Mouse (Mus musculus): ENCODE measurements around the gene Inpp5a. TPM values are rescaled to one million over a fixed set of nuclear protein-coding genes. Genes with fewer than 3 reads are reported as not detected.

Inpp5a gene
- total and polyA plus RNA-seq, 2 experiments from 2014 or later = 43.4 to 65.2 TPM

GRCm38 (mm10) chr7:139361799-139362198 lies 27.1 kb upstream of the Inpp5a start:
- ATAC-seq (ENCODE audit: insufficient read depth, low read depth) (no peak), DNase-seq (ENCODE audit: low spot score) (no peak)
- H3K9me3 ChIP-seq (replicated peaks; ENCODE audit: control insufficient read depth, low read length) = no peaks in the 10 kb centered on the region
- peaks cover 52% of the 10 kb centered on the region for H3K4me1 ChIP-seq (ENCODE audit: control insufficient read depth, insufficient read depth)
- no peaks in the 10 kb centered on the region for H3K36me3 ChIP-seq (replicated peaks; ENCODE audit: control insufficient read depth, insufficient read depth, low read length)
- no peak overlapping the region for H3K27ac ChIP-seq (ENCODE audit: low read depth)
- no peak overlapping the region for H3K9ac ChIP-seq (replicated peaks; ENCODE audit: low read depth, low read length)
- H3K27me3 ChIP-seq (ENCODE audit: control insufficient read depth, insufficient read depth, low read length) = no peaks in the 10 kb centered on the region
- no peak overlapping the region for H3K4me3 ChIP-seq (ENCODE audit: low read depth, low read length)
- TF ChIP-seq CTCF (IDR thresholded peaks at IDR 0.05; ENCODE audit: low read depth) (no peak), EP300 (IDR thresholded peaks at IDR 0.05; ENCODE audit: low read depth) (no peak)
- WGBS = 85% methylated on average over 5 of the region's 5 CpGs
- H3K4me2 ChIP-seq (ENCODE audit: low read depth, low read length) = no peak overlapping the region

DNA sequence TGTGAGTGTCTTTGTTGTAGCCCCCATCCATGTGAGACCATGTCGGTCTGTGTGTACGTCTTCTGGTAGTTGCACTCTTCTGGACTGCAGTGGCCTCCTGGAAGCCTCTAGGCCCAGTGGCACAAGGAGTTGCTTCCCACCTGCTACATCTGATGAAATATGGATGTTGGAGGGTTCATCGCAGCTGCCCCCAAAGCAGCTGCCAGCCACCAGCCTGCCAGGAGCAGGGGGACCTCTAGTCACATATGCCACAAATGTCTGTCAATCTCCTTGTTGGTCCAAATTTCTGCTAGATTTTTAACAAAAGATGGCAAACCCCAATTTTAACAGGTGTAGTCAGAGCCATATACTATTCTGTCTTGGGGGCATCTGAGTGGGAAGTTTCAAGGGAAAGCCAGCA lies 26.4 kb upstream of the Inpp5a start:
- H3K27ac ChIP-seq (ENCODE audit: low read depth) = no peak overlapping the region
- no peaks in the 10 kb centered on the region for H3K36me3 ChIP-seq (replicated peaks; ENCODE audit: control insufficient read depth, insufficient read depth, low read length)
- H3K4me2 ChIP-seq (ENCODE audit: low read depth, low read length) = no peak overlapping the region
- no peaks in the 10 kb centered on the region for H3K27me3 ChIP-seq (ENCODE audit: control insufficient read depth, insufficient read depth, low read length)
- TF ChIP-seq CTCF (IDR thresholded peaks at IDR 0.05; ENCODE audit: low read depth) = no peak
- no peak for TF ChIP-seq EP300 (IDR thresholded peaks at IDR 0.05; ENCODE audit: low read depth)
- 95% methylated on average over 3 of the region's 3 CpGs for WGBS
- no peaks in the 10 kb centered on the region for H3K9me3 ChIP-seq (replicated peaks; ENCODE audit: control insufficient read depth, low read length)
- H3K4me1 ChIP-seq (ENCODE audit: control insufficient read depth, insufficient read depth) = peaks cover 60% of the 10 kb centered on the region
- no peak overlapping the region for H3K4me3 ChIP-seq (ENCODE audit: low read depth, low read length)
- no peak for DNase-seq (ENCODE audit: low spot score)
- no peak overlapping the region for H3K9ac ChIP-seq (replicated peaks; ENCODE audit: low read depth, low read length)
- ATAC-seq (ENCODE audit: insufficient read depth, low read depth) = no peak

DNA sequence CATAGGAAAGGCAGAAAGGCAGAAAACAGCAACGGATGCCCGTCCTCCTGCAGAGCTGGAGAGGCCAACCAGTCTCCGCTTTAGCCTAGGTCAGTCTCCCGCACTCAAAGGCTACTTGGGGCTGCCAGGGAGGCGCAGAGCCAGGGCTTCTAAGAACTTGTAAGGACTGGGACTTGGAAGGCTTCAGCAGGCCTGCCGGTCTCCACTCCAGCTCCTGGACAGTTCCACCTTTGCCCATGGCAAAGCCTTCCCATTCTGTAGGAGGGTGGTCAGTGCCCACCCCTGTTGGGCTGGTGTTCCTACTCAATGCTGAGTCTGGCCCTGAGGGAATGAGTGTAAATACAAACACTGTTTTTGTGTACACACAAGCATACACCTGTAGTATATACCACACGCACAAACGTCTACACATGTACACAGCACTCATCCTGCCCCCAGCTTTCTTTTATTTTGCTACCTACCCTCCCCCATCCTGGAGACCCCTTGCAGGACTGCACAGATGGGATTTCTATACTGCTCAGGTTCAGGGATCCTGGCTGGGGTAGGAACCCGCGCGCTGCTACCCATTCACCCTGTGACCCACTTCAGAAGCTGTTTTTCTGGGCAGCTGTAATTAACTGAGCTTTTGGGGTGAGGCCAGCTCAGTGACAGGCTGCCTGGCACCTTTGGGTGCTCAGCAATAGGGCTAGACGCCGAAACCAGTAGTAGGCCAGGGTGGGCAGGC lies 25.5 kb upstream of the Inpp5a start:
- ATAC-seq (ENCODE audit: insufficient read depth, low read depth) = peak; percentile 14
- Histone ChIP-seq H3K4me2 (ENCODE audit: low read depth, low read length) (peak overlapping the region; percentile 35; the same call in 1 of the 2 replicates), H3K4me1 (ENCODE audit: control insufficient read depth, insufficient read depth) (peaks cover 69% of the 10 kb centered on the region), H3K27me3 (ENCODE audit: control insufficient read depth, insufficient read depth, low read length) (no peaks in the 10 kb centered on the region), H3K4me3 (ENCODE audit: low read depth, low read length) (no peak overlapping the region), H3K36me3 (replicated peaks; ENCODE audit: control insufficient read depth, insufficient read depth, low read length) (no peaks in the 10 kb centered on the region), H3K9me3 (replicated peaks; ENCODE audit: control insufficient read depth, low read length) (no peaks in the 10 kb centered on the region), H3K9ac (replicated peaks; ENCODE audit: low read depth, low read length) (no peak overlapping the region), H3K27ac (ENCODE audit: low read depth) (peak overlapping the region; percentile 95)
- 42% methylated on average over 13 of the region's 13 CpGs for WGBS
- TF ChIP-seq EP300 (IDR thresholded peaks at IDR 0.05; ENCODE audit: low read depth) (no peak), CTCF (IDR thresholded peaks at IDR 0.05; ENCODE audit: low read depth) (no peak)
- no peak for DNase-seq (ENCODE audit: low spot score)

GRCm38 (mm10) chr7:139364005-139364557 lies 24.8 kb upstream of the Inpp5a start:
- WGBS = 4% methylated on average over 9 of the region's 9 CpGs
- Histone ChIP-seq H3K27ac (ENCODE audit: low read depth) (peak overlapping the region; percentile 95), H3K9me3 (replicated peaks; ENCODE audit: control insufficient read depth, low read length) (no peaks in the 10 kb centered on the region), H3K4me1 (ENCODE audit: control insufficient read depth, insufficient read depth) (peaks cover 75% of the 10 kb centered on the region), H3K9ac (replicated peaks; ENCODE audit: low read depth, low read length) (peak overlapping the region; percentile 31; the same call in 1 of the 2 replicates), H3K27me3 (ENCODE audit: control insufficient read depth, insufficient read depth, low read length) (no peaks in the 10 kb centered on the region), H3K4me2 (ENCODE audit: low read depth, low read length) (peak overlapping the region; percentile 35), H3K36me3 (replicated peaks; ENCODE audit: control insufficient read depth, insufficient read depth, low read length) (no peaks in the 10 kb centered on the region), H3K4me3 (ENCODE audit: low read depth, low read length) (no peak overlapping the region)
- DNase-seq (ENCODE audit: low spot score) = peak; percentile 93
- TF ChIP-seq CTCF (IDR thresholded peaks at IDR 0.05; ENCODE audit: low read depth) (no peak), EP300 (IDR thresholded peaks at IDR 0.05; ENCODE audit: low read depth) (peak; percentile 96)
- peak; percentile 88 for ATAC-seq (ENCODE audit: insufficient read depth, low read depth)

DNA sequence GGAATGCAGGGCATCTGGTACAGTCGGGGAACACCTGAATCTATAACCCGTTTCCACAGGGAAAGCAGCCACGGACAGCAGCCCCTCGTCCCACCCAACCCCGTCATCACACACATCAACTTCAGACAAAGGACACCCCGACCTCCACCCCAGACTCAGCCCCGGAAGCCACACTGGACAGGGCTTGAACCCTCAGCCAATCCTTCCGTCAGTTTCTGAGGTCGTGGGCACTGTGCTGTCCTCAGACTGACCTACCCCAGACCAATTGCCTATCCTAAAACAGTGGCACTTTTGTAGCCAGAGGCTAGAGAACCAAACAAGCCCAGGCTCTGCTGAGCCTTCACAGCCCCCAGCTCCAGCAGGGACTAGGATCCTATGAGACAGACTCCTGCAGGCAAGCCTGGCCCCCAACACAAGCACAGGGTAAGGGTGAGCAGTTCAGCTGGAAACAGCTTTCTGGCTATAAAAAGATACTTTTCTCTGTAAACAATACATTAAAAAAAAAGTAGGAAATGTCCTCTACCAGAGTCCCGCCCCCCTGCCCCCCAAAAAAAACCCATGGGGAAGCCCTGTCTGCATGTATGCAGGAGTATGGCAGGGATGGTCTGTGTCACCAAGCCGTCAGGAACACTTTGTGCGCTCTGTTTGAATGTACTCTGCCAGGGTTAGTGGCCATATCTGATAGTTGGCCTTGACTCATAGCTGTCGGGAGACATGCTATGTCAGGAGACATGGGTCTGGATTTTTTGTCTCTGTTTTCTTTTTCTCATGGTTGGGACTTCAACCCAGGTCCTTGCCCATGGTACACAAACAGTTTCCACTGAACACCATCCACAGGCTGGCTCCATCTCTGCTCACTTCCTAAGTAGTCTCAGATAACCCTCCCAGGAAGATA lies 23.7 kb upstream of the Inpp5a start:
- Histone ChIP-seq H3K27me3 (ENCODE audit: control insufficient read depth, insufficient read depth, low read length) (no peaks in the 10 kb centered on the region), H3K27ac (ENCODE audit: low read depth) (peak overlapping the region; percentile 95), H3K4me2 (ENCODE audit: low read depth, low read length) (peak overlapping the region; percentile 35; the same call in 1 of the 2 replicates), H3K9me3 (replicated peaks; ENCODE audit: control insufficient read depth, low read length) (no peaks in the 10 kb centered on the region), H3K4me3 (ENCODE audit: low read depth, low read length) (no peak overlapping the region), H3K9ac (replicated peaks; ENCODE audit: low read depth, low read length) (peak overlapping the region; percentile 31; the same call in 1 of the 2 replicates), H3K36me3 (replicated peaks; ENCODE audit: control insufficient read depth, insufficient read depth, low read length) (no peaks in the 10 kb centered on the region), H3K4me1 (ENCODE audit: control insufficient read depth, insufficient read depth) (peaks cover 78% of the 10 kb centered on the region)
- peak; percentile 18; the same call in 1 of the 2 replicates for ATAC-seq (ENCODE audit: insufficient read depth, low read depth)
- TF ChIP-seq EP300 (IDR thresholded peaks at IDR 0.05; ENCODE audit: low read depth) (0 out of 2 replicates have a peak, but pooled peaks have one; percentile 32), CTCF (IDR thresholded peaks at IDR 0.05; ENCODE audit: low read depth) (no peak)
- WGBS = 20% methylated on average over 13 of the region's 13 CpGs
- DNase-seq (ENCODE audit: low spot score) = peak; percentile 69

All from heart, postnatal 0 days (tissue).